Mouse (Mus musculus) lung, embryonic 14.5 days (tissue): Measurements from ENCODE around the gene Defb36. TPM values are rescaled to one million over a fixed set of nuclear protein-coding genes. Genes with fewer than 3 reads are reported as not detected.
A peak's percentile ranks its signal among the peaks of the same experiment; 100 is the strongest.

Source experiments
- ATAC-seq: fragments of 200-750 bp; cut with Nextera tagmentation; 2 replicates; pipeline ENCODE4 v1.8.0; 2017; ENCODE audit warnings: mild to moderate bottlenecking, moderate TSS enrichment, moderate library complexity; ENCODE audit not compliant: insufficient read depth
- DNase-seq: peaks from one replicate; pipeline ENCODE4 v3.0.0-alpha.2; 2015
- H3K27ac ChIP-seq: fragments of 300-500 bp; sonication (generic); 2 replicates; pipeline ENCODE4 v1.5.1; 2014; ENCODE audit warnings: low read depth, mild to moderate bottlenecking, moderate library complexity
- H3K27me3 ChIP-seq: fragments of 300-500 bp; sonication (generic); 2 replicates; pipeline ENCODE4 v1.6.1; 2014; ENCODE audit warnings: low read length, control low read depth; ENCODE audit not compliant: insufficient read depth
- H3K36me3 ChIP-seq: fragments of 300-500 bp; sonication (generic); 2 replicates; pipeline ENCODE4 v1.6.1; 2014; ENCODE audit warnings: control low read depth; ENCODE audit not compliant: insufficient read depth
- H3K4me1 ChIP-seq: fragments of 300-500 bp; sonication (generic); 2 replicates; pipeline ENCODE4 v1.6.1; 2014; ENCODE audit warnings: antibody characterized with exemption, control low read depth; ENCODE audit not compliant: insufficient read depth
- H3K4me2 ChIP-seq: fragments of 300-500 bp; sonication (generic); 2 replicates; pipeline ENCODE4 v1.6.1; 2014; ENCODE audit warnings: mild to moderate bottlenecking
- H3K4me3 ChIP-seq: fragments of 300-500 bp; sonication (generic); 2 replicates; pipeline ENCODE4 v1.5.1; 2014; ENCODE audit warnings: low read depth, low read length
- H3K9ac ChIP-seq: fragments of 300-500 bp; sonication (generic); 2 replicates; pipeline ENCODE4 v1.6.1; 2014
- H3K9me3 ChIP-seq: fragments of 300-500 bp; sonication (generic); 2 replicates; pipeline ENCODE4 v1.6.1; 2016; ENCODE audit warnings: low read depth, low read length, control low read depth
- CTCF ChIP-seq: IDR thresholded peaks from 2 replicates; pipeline ENCODE4 v1.5.1; 2016; ENCODE audit warnings: antibody characterized with exemption, low read depth
- WGBS: fragments of 180-500 bp; shearing (Covaris S2); extraction: QIAGEN DNeasy Blood & Tissue Kit; methylation state at CpG from one replicate; pipeline ENCODE4 v1.1.7; 2014; 5-methylcytosine and 5-hydroxymethylcytosine counted together
- polyA plus RNA-seq: library from polyadenylated mRNA; unstranded; fragments of >200 nt; fragmentation: Nextera tagmentation; extraction: Ambion mirVana; gene quantifications from 2 replicates; pipeline ENCODE4 v1.2.1, GENCODE M21; 2014

Defb36 gene
- polyA plus RNA-seq, result not detected in 2 replicates

GRCm38 (mm10) chr2:152604057-152604456 is at the start of gene Defb36:
Gene Defb36, plus strand, starts transcription at chr2:152604327.
- Histone ChIP-seq H3K4me2 (no peak within 1 kb of the TSS), H3K4me3 (no peak within 1 kb of the TSS), H3K9ac (no peak within 1 kb of the TSS), H3K4me1 (no peaks in the 10 kb centered on the region), H3K36me3 (no peaks in the 10 kb centered on the region), H3K27me3 (no peaks in the 10 kb centered on the region), H3K27ac (no peak within 1 kb of the TSS), H3K9me3 (no peaks in the 10 kb centered on the region)
- no peak for ATAC-seq
- WGBS, result 79% methylated on average over 15 of the region's 15 CpGs
- peak; percentile 49 for TF ChIP-seq CTCF
- DNase-seq, result peak; percentile 48

- 77% methylated on average over 7 of the region's 7 CpGs for WGBS
- TF ChIP-seq CTCF, result no peak
- H3K4me2 ChIP-seq, result no peak overlapping the region
These were observed 47.5 kb upstream of the Defb36 start for GRCm38 (mm10) chr2:152556655-152557054.

GRCm38 (mm10) chr2:152569038-152569437 is 35.1 kb upstream of the Defb36 start, which contains the start of gene Gm17416:
Gene Gm17416, plus strand, starts transcription at chr2:152569338.
- H3K27ac ChIP-seq, result no peak within 1 kb of the TSS
- no peak within 1 kb of the TSS for H3K9ac ChIP-seq
- 85% methylated on average over 5 of the region's 5 CpGs for WGBS
- H3K4me1 ChIP-seq, result no peaks in the 10 kb centered on the region
- H3K36me3 ChIP-seq, result no peaks in the 10 kb centered on the region
- no peak for DNase-seq
- H3K27me3 ChIP-seq, result no peaks in the 10 kb centered on the region
- no peak within 1 kb of the TSS for H3K4me2 ChIP-seq
- no peak within 1 kb of the TSS for H3K4me3 ChIP-seq
- no peaks in the 10 kb centered on the region for H3K9me3 ChIP-seq
- ATAC-seq, result no peak
- no peak for TF ChIP-seq CTCF

More at GRCm38 (mm10) chr2:152556655-152557054, 47.5 kb upstream of the Defb36 start:
- Histone ChIP-seq H3K36me3 (no peaks in the 10 kb centered on the region), H3K27me3 (no peaks in the 10 kb centered on the region), H3K9me3 (no peaks in the 10 kb centered on the region), H3K9ac (no peak overlapping the region), H3K4me1 (no peaks in the 10 kb centered on the region), H3K4me3 (no peak overlapping the region), H3K27ac (no peak overlapping the region)
- no peak for ATAC-seq
- DNase-seq, result no peak

DNA sequence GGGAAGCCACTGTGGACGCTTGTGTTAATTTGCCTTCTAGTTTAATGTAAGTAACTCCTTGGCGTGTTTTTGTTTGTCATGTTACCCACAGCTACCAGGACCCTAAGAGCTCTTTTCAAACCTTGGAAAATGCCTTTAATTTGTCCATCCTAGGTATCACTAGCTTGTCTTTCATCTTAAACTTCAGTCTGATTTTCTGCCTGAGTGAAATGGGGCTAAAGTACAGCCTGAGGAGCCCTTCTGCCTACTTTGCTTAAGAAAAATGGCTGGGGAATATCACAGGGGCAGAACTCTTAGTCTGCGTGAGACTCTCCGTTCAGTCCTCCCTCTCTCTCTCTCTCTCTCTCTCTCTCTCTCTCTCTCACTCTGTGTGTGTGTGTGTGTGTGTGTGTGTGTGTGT is 34.2 kb upstream of the Defb36 start:
- Histone ChIP-seq H3K9me3 (no peaks in the 10 kb centered on the region), H3K9ac (no peak overlapping the region), H3K27ac (no peak overlapping the region), H3K27me3 (no peaks in the 10 kb centered on the region), H3K4me3 (no peak overlapping the region), H3K4me1 (no peaks in the 10 kb centered on the region), H3K4me2 (no peak overlapping the region), H3K36me3 (no peaks in the 10 kb centered on the region)
- TF ChIP-seq CTCF, result no peak
- ATAC-seq, result no peak
- 68% methylated on average over 4 of the region's 4 CpGs for WGBS
- no peak for DNase-seq

- Histone ChIP-seq H3K4me3 (no peak overlapping the region), H3K27ac (no peak overlapping the region), H3K4me2 (no peak overlapping the region), H3K4me1 (no peaks in the 10 kb centered on the region), H3K9me3 (no peaks in the 10 kb centered on the region), H3K36me3 (no peaks in the 10 kb centered on the region), H3K27me3 (no peaks in the 10 kb centered on the region), H3K9ac (no peak overlapping the region)
- no peak for TF ChIP-seq CTCF
- no peak for DNase-seq
- 58% methylated on average over 6 of the region's 6 CpGs for WGBS
- ATAC-seq, result no peak
These were observed 33.8 kb upstream of the Defb36 start for GRCm38 (mm10) chr2:152570313-152570712.

GRCm38 (mm10) chr2:152572114-152572794 is 31.9 kb upstream of the Defb36 start, which contains the start of gene Defb21:
Gene Defb21, plus strand, starts transcription at chr2:152572744.
- H3K4me3 ChIP-seq, result no peak within 1 kb of the TSS
- WGBS, result 60% methylated on average over 11 of the region's 11 CpGs
- H3K4me2 ChIP-seq, result no peak within 1 kb of the TSS
- H3K36me3 ChIP-seq, result no peaks in the 10 kb centered on the region
- H3K27me3 ChIP-seq, result no peaks in the 10 kb centered on the region
- no peaks in the 10 kb centered on the region for H3K4me1 ChIP-seq
- TF ChIP-seq CTCF, result peak; percentile 50
- no peaks in the 10 kb centered on the region for H3K9me3 ChIP-seq
- no peak within 1 kb of the TSS for H3K27ac ChIP-seq
- no peak within 1 kb of the TSS for H3K9ac ChIP-seq
- DNase-seq (peak; percentile 13), ATAC-seq (no peak)

- no peak overlapping the region for H3K4me3 ChIP-seq
- no peaks in the 10 kb centered on the region for H3K4me1 ChIP-seq
- H3K4me2 ChIP-seq, result no peak overlapping the region
- H3K27me3 ChIP-seq, result no peaks in the 10 kb centered on the region
- ATAC-seq (no peak), DNase-seq (no peak)
- H3K9ac ChIP-seq, result no peak overlapping the region
- no peak for TF ChIP-seq CTCF
- H3K9me3 ChIP-seq, result no peaks in the 10 kb centered on the region
- 85% methylated on average over 8 of the region's 8 CpGs for WGBS
- no peaks in the 10 kb centered on the region for H3K36me3 ChIP-seq
- no peak overlapping the region for H3K27ac ChIP-seq
These were observed 30.6 kb upstream of the Defb36 start for GRCm38 (mm10) chr2:152573484-152573883.
